Mouse (Mus musculus) layer of hippocampus, adult 18-20 months (tissue): ENCODE results near the gene Cux1. TPM values are rescaled to one million over a fixed set of nuclear protein-coding genes. Genes with fewer than 3 reads are reported as not detected.

Source experiments
- DNase-seq, 2 experiments: peaks; one replicate each; pipeline ENCODE4 v3.0.0; 2022; ENCODE audit warnings: low spot score in 2 of 2
- long read RNA-seq: library from polyadenylated mRNA; stranded (forward); transcript quantifications from one replicate; pipeline ENCODE4 v2.0.0, GENCODE M21; 2021
- total RNA-seq, 2 experiments: library from RNA; stranded (reverse); gene quantifications; 2 replicates each; pipeline ENCODE4 v1.2.3; 2021

Cux1 gene
- total RNA-seq: 10 to 100 TPM; 38.2 to 39.5 TPM
- long read RNA-seq, transcript Cux1-211 (23 exons, 2,831 nt): major isoform, 13 of 32 reads
- long read RNA-seq, transcript Cux1-207 (23 exons, 2,821 nt): minor isoform, 8 of 32 reads
- long read RNA-seq, partial matches to known transcripts: 5 of 32 reads
- long read RNA-seq, other reads (novel, unspliced or antisense): 6 of 32 reads

DNA sequence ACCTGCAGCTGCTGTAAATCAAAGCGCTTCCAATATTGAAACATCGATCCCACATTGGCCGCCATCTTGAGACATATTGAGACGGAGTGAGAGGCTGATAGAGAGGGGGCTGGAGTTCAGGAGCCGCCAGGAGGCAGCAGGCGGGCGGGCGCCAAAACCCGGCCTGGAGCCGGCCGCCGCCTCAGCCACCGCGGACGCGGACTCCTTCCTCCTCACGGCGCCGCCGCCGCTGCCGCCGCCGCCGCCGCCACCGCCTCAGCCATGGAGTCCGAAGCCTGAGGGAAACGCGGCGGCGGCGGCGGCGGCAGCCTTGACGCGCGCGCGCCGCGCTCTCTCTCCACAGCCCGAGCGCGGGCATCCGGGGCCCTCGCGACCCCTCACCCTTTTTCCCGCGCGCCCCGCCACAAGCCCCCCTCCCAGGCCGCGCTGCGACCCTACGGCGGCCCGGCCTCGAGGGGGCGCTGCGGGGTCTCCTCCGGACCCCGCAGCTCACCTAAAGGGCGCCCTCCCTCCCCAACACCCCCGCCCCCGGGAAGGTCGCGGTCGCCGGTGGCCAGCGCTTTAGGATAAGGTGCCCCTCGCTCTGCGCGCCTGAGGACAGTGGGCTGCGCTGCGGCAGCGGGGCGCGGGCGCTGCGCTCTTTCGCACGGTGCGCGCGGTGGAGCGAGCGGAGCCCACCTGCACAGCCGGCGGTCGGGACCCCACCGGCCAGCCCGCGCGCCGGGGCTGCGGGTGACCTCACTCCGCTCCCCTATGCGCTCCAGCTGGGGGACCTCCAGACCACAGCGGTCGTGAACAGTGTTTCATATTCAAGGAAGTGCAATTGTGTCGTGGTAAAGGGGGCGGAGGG lies at the start of gene Cux1:
Gene Cux1 (minus strand): TSS at position 315 of the 850 bp plus-strand sequence.
- DNase-seq: peak; percentile 58 to 84

DNA sequence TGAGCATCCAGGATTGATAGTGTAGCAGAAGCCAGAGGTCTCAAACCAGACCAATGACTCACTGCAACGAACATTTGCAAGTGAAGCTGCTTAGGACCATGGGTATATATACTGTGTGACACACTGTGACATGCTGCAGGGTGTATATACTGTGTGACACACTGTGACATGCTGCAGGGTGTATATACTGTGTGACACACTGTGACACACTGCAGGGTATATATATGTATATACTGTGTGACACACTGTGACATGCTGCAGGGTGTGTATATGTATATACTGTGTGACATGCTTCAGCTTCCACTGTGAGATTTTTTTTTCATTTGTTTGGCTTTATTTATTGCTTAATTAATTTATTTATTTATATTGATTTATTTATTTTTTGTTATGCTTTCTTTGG lies 45.1 kb upstream of the Cux1 start:
- DNase-seq: no peak

DNA sequence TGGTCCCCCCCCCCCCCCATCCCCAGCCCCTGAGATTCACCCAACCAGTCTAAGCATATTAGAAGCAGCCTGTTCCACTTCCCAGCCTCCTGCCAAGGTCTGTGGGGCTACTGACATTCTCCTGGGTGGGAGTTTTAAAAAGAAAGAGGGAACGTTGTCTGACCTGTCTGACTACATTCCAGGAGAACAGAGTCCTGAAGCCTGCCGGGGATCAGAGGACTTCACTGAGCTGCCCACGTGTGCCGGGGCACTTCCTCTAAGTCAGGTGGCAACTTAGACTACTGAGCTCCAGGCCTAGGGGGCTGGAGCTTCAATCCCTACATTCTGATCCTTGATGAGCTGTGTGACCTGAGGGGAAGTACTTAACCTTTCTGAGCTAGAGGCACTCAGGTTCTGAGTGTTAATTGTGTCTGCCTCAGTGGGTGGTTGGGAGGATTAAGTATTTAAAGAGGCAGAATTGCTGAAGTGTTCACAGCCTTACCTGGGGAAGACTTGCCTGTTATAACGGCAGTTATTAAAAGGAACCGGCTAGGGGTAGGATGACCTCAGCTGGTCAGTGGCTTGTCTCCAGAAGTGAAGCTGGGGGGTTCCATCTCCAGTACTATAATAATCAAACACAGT lies 41.6 kb upstream of the Cux1 start:
- no peak for DNase-seq

DNA sequence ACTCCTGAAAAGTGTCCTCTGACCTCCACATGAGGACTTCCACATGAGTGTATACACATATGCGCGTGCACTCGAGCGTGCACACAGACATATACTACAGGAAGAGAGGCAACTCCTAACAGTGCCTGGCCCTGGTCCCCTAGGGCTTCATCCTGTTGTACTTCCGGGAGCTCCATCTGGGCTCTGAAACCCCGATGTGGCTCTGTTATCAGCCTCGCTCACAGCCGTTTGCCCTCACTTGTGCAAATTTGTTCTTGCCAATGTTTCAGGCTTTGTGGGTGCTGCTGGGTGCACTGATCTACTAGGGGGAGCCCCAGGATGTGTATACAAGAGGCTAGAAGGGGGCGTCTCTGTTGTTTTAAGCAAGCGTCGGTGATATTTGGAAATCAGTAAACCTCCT lies 37.9 kb upstream of the Cux1 start:
- no peak for DNase-seq

DNA sequence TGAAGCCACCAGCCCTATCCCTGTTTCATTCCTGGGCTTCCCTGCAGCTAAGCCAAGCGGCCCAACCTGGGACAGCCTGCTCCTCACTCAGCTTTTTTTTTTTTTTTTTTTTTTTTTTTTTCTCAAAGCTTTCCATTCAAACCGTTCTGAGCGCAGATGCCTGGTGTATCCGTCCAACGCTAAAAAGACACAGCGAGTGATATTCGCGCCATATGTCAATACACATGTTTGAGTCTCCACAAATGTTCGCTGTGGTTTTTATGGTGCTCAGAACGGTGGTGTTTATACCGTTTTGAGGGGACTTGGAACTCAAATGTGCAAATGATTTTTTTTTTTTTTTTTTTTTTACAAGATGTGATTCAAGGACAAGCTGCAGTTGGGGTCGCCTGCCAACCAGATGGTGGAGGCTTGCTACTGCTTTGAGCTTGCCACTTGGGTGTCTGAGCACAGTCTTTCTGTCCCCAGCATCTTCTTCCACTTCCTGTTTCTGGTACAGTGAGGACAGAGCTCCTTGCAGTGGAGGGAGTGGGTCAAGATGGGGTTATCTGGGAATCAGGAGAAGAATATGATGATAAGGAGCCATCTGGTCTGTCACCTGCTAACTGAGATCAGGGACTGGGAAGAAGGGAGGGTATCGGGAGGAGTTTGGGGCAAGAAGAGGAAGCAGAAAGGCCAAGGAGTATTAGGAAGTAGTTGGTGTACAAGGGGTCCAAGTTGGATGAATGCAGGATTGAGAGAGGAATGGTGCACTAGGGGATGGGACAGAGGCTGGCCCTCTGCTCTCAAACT lies 36.1 kb upstream of the Cux1 start:
- peak; percentile 64 to 89 for DNase-seq

DNA sequence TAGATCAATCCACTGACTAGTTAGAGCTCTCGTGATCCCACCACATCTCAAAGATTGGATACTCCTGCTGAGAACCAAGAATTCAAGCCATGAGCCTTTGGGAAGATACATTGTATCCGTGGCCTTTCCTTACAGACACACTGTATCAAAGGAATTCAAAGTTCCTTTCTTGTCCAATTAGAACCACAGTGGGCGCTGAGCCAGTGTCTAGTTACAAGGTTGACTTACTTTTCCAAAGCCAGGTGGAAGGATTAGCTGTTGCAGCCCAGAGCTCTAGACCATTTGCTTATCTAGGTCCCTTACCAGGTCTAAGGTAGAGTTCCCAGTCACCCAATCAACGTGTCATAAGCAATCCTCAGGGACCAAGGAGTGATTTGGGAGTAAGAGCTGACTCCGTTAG lies 33.2 kb upstream of the Cux1 start:
- no peak for DNase-seq

DNA sequence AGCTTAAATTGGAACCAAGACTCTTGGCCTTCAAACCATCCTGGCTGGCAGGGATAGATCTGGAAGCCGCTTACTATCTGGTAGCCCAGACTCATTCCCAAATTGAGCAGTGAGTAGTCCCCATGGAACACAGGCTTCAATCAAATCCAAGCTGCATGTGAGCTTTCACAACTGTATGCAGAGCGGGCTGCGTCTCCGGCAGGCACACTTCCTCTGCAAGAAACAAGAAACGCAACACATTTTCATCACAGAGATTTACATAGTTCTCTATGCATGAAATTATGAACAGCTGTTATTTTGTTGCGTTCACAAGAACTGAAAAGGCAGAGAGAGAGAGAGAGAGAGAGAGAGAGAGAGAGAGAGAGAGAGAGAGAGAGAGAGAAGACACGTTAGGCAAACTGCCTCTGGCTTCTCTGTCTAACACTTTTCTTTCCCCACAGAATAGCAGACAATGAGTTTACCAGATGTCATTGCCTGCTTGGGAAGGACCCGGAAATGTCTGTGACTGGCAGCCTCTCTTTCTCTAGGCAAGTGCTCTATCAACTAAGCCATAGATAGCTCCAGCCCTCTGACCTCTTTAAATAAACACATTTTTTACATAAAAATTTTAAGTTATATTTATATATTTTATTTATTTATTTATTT lies 27.7 kb upstream of the Cux1 start:
- DNase-seq: no peak

DNA sequence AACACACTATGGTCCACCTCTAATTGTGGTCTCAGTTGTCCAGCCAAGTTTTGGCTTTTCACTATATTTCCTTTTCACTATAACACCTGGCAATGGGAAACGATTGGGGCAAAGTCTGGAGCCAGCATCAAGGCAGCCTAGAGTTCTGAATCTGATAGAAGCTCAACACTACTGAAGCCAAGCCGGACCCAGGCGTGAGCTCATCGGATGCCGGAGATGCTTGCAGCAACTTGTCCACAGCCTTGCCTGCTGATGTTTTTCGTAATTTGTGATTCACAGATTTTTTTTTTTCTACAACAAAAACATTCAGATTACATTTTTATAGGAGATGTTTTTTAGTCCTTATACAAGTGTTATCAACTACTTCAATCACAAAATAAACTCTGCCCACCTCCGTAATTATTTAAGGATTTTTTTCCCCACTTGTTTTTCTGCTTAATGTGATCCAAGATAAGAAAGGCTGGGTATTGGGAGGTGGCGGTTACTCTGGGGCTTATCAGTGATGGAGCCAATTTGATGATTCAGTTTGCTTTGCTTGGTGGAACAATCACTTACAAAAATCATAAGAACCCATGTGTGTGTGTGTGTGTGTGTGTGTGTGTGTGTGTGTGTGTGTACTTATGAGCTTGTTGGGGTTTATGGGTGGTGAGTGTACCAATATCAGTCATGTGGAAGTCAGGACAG lies 24.7 kb upstream of the Cux1 start:
- no peak for DNase-seq

DNA sequence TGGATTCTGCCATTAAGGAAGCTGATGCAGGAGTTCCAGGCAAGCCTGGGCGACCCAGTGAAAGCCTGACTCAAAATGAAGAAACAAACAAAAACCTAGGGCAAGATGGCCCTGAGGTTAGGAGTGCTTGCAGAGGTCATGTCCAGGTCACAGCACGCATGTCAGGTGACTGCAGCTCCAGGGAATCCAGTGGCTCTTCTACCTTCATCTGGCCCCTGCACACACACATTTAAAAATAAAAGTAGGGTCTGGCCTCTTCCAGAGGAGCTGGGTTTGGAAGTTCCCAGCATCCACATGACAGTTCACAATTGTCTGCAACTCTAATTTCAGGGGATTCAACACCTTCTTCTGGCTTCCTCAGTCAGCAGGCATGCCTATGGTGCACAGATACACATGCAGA lies 21.7 kb upstream of the Cux1 start:
- DNase-seq: no peak

DNA sequence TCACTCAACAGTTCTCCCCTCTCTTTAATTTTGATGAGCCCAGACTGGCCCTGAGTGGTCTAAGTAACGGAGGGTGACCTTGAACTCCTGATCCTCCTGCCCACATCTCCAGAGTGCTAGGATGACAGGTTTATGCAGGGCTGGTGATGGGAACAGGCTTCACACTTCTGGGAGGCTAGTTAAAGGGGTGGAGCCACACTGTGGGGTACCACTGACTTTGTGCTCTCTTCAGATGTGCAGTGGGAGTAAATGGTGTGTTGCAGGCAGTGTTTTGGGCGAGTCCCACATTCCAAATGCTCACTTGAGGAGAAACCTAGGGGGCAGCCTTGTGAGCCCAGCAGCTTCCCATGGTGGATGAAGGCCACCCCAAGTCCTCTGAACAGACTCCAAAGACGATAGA lies 21.2 kb upstream of the Cux1 start:
- DNase-seq: no peak

DNA sequence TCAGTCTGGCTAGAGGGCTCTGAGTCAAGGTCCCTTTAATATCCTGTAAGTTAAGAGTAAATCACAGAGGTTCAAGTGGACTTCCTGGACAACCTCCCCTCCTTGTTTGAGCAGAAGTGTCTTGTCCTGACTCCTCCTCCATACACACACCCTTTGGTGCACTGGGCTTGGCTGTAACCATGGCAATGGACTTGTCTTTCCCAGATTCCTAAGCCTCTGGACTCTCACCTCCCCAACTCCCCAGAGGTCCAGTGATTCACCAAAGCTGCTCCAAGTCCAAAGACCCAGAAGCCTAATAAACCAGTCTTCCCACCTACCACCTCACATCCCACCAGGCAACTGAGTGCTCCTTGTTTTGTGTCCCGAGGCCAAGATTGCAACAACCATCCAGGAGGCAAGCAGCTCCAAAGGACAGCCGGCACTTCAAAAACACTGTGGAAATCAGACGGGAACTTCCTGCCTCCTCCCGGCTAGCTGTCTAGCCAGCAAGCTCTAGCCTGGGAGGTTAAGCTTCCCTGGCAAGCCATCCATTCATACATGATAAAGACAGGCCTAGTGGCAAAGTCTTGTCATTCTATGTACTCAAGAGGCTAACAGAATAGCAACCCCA lies 17.5 kb upstream of the Cux1 start:
- no peak for DNase-seq

DNA sequence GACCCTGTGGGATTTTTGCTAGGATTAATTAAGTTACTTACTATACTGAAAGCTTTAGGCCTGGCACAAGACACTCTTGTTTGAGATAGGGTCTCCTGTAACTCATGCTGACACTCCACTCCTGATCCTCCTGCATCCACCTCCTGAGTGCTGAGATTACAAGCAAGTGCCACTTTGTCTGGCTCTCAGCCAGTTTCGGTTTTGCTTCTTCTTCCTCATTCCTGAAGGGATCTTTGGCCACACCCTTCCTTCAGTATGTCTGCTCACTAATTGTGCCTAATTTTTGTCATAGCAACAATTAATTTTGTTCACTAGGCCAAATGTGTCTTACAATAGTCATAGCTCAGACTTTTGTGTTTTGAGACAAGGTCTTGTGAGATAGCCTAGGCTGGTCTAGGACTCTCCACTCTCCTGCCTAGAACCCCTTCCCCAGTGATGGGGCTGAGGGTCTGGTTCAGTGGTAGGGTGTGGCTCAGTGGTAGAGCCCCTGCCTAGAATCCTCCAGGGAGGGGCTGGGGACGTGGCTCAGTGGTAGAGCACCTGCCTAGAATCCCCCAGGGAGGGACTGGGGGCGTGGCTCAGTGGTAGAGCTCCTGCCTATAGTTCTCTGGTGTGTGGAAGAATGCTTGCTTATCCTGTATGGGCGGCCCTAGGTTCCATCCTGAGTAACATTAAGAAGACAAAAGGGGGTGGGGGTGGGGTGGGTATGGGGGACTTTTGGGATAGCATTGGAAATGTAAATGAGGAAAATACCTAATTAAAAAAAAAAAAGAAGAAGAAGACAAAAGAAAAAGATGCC lies 16.6 kb upstream of the Cux1 start:
- DNase-seq: no peak

DNA sequence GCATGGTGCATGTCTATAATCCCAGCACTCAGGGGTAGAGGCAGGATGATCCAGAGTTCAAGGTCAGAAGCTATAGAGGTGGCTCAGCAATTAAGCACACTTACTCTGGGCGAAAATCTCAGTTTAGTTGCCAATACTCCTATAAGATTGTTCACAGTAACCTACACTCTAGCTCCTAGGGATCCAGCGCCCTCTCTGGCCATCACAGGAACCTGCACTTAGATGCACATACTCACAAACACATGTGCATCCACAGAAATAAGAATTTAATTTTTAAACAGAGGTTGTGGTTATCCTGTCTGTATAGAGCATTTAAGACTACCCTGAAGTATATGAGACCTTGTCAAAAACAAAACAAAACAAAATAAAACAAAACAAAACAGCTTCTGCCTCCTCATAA lies 16.0 kb upstream of the Cux1 start:
- no peak for DNase-seq

DNA sequence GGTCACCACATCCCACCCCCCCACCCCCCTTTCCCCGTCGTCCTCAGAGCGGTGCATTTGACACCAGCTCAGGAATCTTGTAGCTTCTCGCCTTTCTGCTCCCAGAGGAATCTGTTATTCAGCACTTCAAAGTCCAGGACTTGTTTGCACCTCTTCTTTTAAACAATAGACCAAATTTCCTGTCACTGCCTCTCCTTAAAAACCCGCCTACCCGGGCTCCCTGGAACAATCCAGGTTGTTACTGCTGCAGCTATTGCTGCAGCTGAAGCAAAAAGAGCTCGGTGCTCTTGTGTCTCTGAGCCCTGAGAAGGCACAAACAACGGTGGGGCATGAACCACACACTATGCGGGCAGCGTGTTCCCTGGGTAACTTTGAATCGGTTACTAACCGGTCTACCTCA lies 14.9 kb upstream of the Cux1 start:
- DNase-seq: no peak

DNA sequence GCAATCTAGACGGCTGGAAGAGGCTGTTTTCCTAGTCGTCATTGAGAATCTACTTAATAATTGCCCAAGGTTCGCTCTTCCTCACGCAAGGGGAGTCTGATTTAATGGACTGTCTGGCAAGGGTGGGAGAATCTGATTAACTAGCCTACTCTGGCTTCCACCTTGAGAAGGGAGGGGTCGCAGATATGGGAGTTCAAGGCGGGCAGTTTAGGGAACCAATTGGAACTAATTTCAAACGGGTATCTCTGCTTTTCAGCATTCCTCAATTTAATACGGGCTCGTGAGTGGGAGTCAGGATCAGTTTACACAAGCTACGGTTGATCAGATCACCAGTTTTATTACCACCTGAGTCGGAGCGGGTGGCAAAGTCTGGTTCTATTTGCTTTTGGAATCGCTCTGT lies 14.3 kb upstream of the Cux1 start:
- no peak for DNase-seq

DNA sequence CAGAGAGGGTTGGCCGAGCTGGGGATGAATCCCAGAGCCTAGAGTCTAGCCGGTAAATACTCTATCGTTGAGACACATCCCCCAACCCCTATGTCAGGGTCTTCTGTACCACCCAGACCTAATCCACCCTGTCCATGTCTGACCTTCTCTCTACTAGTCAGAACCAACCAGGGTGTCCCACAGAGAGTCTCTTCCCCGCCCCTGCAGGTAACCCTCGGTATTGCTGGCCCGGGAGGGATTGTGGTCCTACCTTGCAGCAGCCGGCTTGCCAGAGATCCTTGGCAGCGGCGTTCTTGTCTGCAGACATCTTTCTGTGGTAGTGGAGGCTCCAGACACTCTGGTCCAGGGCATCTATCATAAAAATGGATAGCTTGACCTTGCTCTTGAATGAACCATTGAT lies 13.9 kb upstream of the Cux1 start:
- DNase-seq: no peak

DNA sequence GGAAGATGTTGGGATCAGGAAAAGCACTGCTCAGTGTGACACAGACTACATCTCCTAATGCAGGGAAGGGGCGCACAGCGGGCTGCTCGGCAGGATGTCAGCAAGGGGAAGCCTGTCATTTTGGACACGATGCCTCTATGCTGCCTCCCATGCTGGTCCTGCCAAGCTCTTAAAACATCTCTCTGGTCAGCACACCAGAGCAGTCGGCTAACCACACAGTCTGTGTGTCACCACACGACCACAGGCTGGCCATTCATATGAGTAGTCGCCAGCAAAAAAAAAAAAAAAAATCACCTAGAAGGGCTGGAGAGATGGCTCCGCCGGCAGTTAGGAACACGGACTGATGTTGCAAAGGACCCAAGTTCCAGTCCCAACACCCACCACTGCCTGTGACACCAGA lies 10.9 kb upstream of the Cux1 start:
- DNase-seq: no peak

DNA sequence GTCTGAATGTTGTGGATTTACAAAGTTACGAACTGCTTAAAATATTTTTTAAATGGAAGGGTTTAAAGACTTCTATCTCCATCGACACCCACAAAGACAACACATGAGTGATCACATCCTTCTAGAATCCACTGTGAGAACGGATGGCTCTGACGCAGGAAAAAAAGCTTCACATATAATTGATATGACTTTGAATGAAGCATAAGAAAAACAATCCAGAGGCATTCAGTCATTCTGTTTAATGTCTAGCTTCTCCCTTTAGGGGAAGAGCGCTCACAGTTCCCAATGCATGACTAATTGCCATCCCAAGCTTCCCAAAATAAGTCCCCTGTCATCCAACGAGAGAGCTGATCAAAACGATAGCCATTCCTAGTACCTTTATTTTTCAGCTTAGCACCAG lies 2.9 kb upstream of the Cux1 start:
- no peak for DNase-seq

DNA sequence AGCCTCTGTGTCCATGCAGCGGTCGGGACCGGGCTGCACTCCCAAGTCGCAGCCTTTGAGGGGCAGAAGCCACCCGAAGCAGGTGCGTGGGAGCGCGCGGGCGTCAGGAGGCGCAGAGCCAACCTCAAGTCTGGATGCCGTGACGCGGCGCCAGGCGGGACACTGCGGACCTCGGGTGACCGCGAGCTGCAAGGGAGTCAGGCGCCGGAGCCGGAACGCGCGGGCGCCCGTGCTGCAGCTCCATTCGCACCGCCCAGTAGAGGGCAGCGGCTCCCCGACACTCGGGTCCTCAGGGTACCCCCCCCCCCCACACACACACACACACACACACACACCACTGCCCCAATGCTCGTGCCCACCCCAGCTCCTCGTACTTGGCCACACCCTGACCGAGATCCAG lies 1.5 kb upstream of the Cux1 start:
- DNase-seq: peak; percentile 39 to 58
